Mouse (Mus musculus) brain, embryonic 14.5 days (tissue): ENCODE data around the gene Ddb1. TPM values are rescaled to one million over a fixed set of nuclear protein-coding genes. Genes with fewer than 3 reads are reported as not detected.

ENCODE experiments used
- DNase-seq: peaks from one replicate; pipeline ENCODE4 v3.0.0-alpha.2; 2011; ENCODE audit warnings: low read depth
- CTCF ChIP-seq: fragments of 200-500 bp; IDR thresholded peaks from 2 replicates; pipeline ENCODE4 v1.5.1; 2012; ENCODE audit warnings: inconsistent platforms, mild to moderate bottlenecking, moderate library complexity, borderline replicate concordance; ENCODE audit not compliant: insufficient read depth, insufficient read length; ENCODE audit errors: extremely low read depth
- POLR2A ChIP-seq: fragments of 200-500 bp; IDR thresholded peaks from 2 replicates; pipeline ENCODE4 v1.6.1; 2012; ENCODE audit warnings: mild to moderate bottlenecking, inconsistent platforms, borderline replicate concordance; ENCODE audit not compliant: poor library complexity, insufficient read depth, insufficient read length, severe bottlenecking; ENCODE audit errors: extremely low read depth
- polyA plus RNA-seq: library from polyadenylated mRNA; depleted of rRNA; stranded (reverse); fragments of >200 nt; gene quantifications from 2 replicates; pipeline ENCODE4 v1.2.3, GENCODE M21; 2012

Ddb1 gene
- polyA plus RNA-seq, 1 experiment, result 237 TPM

DNA sequence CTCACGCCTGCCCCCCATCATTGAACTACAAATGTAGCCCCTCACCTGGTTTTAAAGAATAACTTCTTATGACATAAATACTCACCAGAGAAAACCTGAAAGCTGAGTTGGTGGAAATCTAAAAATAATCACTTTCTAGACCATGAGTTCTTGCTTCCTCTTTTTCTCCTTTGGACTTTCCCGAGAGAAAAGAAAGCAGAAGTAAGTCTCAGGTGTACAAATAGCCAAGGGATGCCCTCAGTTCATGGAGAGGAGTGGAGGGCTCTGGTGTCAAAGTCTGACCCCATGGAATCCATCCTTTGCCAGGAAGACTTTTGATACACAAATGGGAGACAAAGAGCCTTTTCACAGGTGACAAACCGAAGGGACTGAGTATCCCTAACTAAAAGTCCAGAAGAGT is 24.4 kb upstream of the Ddb1 start:
- TF ChIP-seq CTCF, result no peak
- DNase-seq, result no peak

DNA sequence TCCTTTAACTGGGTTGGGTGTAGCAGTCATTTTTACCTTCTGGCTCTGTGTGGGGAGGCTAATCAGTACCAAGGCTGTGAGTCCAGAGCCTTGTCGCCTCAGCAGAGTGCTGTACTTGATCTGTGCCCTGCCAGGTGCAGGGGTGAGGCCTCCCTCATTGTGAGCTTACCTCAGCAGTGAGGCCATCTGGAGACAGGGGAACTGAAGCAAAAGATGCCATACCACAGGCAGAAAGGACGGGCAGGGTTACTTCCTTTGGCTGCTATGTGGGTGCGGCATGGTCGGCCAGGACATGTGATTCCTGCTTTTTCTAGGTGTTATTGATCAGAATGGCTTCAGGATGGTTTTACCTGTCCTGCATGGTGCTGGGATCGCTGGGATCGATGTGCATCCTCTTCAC is 23.1 kb upstream of the Ddb1 start:
- TF ChIP-seq CTCF (no peak), POLR2A (no peak)
- no peak for DNase-seq

DNA sequence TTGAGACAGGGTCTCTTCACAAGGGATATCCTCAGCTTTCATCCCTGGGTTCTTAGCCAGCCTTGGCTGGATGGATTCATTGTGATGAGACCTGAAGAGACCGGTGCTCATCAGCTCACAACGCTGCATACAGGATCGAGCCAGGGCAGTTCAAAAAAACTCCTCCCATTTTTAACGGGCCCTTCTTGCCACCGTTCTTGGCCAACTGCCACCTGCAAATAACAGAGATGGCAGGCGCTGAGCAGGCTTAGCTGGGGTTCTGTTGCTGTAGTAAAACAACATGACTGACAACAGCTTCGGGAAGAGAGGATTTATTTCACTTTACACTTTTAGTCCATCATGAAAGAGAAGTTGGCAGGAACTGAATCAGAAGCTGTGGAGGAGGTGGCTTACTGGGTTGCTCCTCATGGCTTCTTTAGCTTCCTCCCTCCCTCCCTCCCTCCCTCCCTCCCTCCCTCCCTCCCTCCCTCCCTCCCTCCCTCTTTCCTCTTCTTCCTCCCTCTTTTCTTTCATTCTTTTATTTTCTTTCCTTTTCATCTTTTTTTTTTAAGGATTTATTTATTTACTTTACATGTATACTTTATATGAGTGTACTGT is 21.5 kb upstream of the Ddb1 start:
- peak; percentile 52 for DNase-seq
- no peak for TF ChIP-seq CTCF
- TF ChIP-seq POLR2A, result no peak

DNA sequence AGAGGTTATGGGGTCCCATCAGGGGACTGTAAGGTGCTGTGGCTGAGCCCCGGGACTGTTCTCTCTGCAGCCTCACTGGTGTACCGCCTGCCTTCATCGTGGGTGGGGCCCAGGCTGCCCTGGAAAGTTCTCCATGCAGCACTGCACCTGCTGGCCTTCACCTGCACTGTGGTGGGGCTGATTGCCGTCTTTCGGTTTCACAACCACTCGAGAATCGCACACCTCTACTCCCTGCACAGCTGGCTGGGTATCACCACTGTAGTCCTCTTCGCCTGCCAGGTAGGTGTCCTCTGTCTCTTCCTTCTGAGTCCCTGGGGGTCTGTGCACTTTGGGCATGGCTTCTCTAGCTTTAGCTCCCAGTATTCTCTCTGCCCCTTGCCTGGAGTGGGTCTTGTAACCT is 20.0 kb upstream of the Ddb1 start:
- DNase-seq, result no peak
- TF ChIP-seq POLR2A, result no peak
- TF ChIP-seq CTCF, result no peak

DNA sequence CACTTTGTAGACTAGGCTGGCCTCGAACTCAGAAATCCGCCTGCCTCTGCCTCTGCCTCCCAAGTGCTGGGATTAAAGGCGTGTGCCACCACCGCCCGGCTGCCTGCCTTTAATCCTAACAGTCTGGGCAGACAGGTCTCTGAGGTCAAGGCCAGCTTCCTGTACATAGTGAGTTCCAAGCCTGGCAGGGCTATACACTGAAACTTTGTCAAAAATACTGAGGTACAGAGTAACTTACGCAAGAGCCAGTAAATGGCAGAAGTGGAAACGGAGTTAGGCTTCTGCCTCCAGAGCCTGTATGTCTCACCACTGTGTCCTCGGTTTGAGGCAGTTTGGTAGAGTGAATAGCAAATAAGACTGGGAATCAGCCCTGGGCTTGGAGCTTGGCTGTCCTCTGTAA is 17.9 kb upstream of the Ddb1 start:
- no peak for DNase-seq
- TF ChIP-seq CTCF, result no peak
- TF ChIP-seq POLR2A, result no peak

DNA sequence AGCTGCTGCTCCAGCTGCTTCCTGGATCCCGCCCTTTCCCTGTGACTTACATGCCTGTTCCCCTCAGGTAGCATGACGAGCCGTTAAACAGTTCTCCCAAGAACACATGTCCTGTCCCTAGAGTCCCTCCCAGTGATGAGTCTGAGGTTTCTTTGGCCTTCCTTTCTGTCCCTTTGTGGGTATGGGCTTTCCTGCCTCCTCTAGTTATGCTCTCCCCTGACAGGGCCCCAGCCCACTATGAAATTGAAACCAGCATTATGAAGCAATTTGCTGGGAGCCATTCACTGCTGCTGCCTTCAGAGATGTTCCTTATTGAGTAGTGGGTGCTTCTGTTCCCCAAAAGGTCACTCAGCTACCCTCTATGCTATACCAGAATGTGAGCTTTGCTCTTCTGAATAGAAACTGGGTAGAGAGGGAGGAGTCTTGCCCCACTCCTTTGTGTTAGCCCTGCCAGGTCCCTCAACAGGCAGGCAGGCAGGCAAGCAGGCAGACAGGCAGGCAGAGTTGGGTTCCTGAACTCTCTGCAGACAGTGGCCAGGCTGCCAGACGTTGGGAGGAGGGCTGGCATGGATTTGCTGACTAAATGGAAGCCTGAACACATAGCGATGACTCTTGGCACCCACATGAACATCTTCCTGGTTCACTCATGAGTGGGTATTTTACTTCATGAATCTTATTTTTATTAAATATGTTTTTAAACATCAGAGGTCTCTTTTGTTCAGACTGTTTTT is 15.8 kb upstream of the Ddb1 start:
- TF ChIP-seq CTCF, result no peak
- TF ChIP-seq POLR2A, result no peak

DNA sequence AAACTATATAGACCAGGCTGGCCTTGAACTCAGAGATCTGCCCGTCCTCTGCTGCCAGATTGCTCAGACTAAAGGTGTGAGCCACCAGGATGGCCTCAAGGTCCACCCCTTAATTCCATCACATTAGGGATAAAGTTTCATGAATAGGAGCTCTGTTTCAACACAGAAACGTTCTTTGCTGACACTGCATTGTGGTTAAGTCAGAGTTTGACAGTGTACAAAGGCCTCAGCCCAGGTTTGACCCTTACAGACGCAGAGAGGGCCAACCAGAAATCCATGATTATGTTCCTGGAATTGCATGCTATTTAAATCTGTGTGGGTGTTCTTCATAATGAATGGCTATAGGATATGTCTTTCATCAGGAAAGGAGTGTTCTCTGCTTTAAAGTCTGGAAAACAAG is 14.8 kb upstream of the Ddb1 start:
- TF ChIP-seq CTCF, result no peak
- no peak for TF ChIP-seq POLR2A
- DNase-seq, result no peak

More for the DNA sequence above, 15.8 kb upstream of the Ddb1 start:
- no peak for DNase-seq

DNA sequence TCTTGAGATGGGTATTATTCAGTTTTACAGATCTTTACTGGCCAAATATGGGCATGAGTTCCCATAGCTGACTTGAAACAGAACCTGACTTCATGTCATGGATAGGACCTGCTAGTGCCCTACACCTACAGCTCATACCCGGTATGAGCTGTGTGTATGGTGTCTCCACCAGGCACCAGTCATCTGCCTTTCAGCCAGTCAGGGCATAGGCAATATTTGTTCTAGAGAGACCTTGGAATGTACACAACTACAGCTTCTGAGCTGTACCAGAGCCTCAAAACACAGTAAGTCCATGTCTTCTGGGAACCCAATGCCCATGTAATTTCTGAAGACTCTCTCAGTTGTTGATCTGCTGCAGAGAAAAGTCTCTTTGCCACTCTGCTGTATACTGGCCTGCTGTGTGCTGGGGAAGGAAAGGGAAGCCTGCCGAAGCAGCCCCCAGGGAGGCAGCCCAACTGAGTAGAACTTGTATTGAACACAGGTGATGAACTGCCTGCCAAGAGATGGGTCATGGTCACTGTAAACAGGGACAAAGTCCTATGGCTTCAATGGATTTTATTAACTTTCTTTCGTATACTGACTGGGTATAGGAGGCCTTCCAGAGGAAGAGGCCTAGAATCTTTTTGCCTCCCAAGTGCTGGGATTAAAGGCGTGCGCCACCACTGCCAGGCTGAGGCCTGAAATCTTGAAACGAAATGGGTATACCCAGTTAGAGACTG is 13.3 kb upstream of the Ddb1 start:
- DNase-seq, result no peak
- TF ChIP-seq POLR2A (no peak), CTCF (no peak)

DNA sequence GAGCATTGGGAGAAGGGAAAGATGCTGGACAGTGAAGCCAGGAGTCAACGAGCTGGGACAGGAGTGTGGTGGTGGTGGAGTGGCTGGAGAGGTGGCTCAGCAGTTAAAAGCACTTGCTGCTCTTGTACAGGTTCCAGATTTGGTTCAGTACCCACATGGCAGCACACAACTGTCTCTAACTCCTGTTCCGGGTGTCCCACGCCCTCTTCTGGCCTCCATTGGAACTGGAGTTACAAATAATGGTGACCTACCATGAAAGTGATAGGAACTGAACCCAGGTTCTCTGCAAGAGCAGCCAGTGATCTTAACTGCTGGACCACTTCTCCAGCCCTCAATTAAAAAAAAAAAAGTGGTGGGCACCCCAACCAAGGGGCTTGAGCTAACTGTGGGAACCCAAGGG is 6.9 kb upstream of the Ddb1 start:
- TF ChIP-seq CTCF (peak; percentile 19; the same call in 1 of the 2 replicates), POLR2A (no peak)
- DNase-seq, result no peak

DNA sequence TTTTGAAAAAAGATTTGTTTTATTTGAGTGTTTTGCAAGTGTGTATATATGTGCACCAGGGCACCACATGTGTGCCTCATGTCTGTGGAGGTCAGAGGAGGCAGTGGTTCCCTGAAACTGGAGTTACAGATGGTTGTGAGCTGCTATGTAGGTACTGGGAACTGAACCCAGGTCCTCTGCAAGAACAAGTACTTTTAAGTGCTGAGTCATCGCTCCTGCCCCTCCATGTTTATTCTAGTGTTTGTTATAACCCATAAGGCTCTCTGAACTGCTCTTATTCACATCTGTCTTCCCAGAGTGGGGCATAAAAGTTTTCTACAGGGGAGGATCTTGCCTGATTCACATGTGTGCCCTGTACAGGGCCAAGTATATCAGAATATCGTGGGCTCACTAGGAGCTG is 5.5 kb upstream of the Ddb1 start:
- no peak for DNase-seq
- TF ChIP-seq CTCF (no peak), POLR2A (no peak)

DNA sequence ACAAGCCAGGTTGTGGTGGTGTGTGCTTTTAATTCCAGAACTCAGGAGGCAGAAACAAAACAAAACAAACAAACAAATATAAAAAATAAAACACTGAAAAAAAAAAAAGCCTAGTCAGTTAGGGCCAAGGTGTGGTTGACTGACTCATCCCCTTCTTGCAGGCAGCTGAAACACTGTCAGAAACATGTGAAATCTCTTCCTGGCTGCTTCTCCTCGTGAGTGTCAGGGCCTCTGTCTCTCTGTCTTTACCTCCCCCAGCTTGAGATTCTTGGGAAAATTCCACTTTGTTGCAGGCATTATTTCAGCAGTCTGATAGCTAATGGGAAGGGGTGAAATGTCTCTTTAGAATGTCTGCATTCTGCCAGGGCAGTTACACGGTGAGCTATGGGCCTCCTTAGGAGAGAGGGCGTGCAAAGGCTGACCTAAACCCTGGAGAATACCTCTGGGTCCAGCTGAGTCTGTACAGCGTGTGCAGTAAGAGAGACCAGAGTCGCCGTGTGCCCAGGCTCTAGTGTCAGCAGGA is 2.8 kb upstream of the Ddb1 start:
- no peak for DNase-seq
- TF ChIP-seq CTCF (no peak), POLR2A (no peak)
